9 mouse cellular contexts compared by ENCODE assay signal in genomic region chr9:122922936-122923381, GRCm38 (mm10). TPM values are rescaled to one million over a fixed set of nuclear protein-coding genes. Genes with fewer than 3 reads are reported as not detected.
DNase-seq lines count a peak whose midpoint lies in the region; ATAC-seq and TF ChIP-seq lines count a peak whose summit lies in the region.
"Had no signal": no experiment of that assay in that cellular context is flagged by ENCODE, and none has a peak within 500 bp of the region (broad histone marks: within the 10 kb centered on the region; RNA-seq: fewer than 3 reads in every experiment).

TSS of gene Zfp105 (plus strand) at chr9:122923072.

- peak within 1 kb of the TSS; percentile 59 for H3K4me2 ChIP-seq in embryonic facial prominence, embryonic 12.5 days (replicated peaks)

- no peak for TF ChIP-seq CTCF in brain, embryonic 14.5 days (IDR thresholded peaks at IDR 0.05; ENCODE audit: borderline replicate concordance, extremely low read depth, insufficient read depth, insufficient read length)

- DNase-seq in brain, embryonic 14.5 days (ENCODE audit: low read depth), result peak; percentile 96
- DNase-seq in heart, adult 18-20 months, result peak; percentile 62 to 67
- peak; percentile 58 for DNase-seq in kidney, adult 11 months
- peak; percentile 68 to 74 for DNase-seq in left cerebral cortex, postnatal 36 days (ENCODE audit: low spot score in 2 of 2)
- peak; percentile 33 to 60 for DNase-seq in right cerebral cortex, postnatal 36 days (ENCODE audit: low spot score in 2 of 2)

- peaks cover 5% of the 10 kb centered on the region; the same call in 1 of the 2 replicates for H3K4me1 ChIP-seq in embryonic facial prominence, embryonic 12.5 days

- H3K9ac ChIP-seq in embryonic facial prominence, embryonic 12.5 days, result peak within 1 kb of the TSS; percentile 92

- peak within 1 kb of the TSS; percentile 72 for H3K27ac ChIP-seq in embryonic facial prominence, embryonic 12.5 days

- under 1% methylated on average over 43 of the region's 43 CpGs for WGBS in embryonic facial prominence, embryonic 12.5 days

- H3K4me3 ChIP-seq in embryonic facial prominence, embryonic 12.5 days, result peak within 1 kb of the TSS; percentile 76
- H3K4me3 ChIP-seq: myocyte had no signal

- intact Hi-C loops in left cerebral cortex, postnatal 36 days (cut with DNase I), result no loop called here

- TF ChIP-seq POLR2A in brain, embryonic 14.5 days (IDR thresholded peaks at IDR 0.05; ENCODE audit: borderline replicate concordance, extremely low read depth, insufficient read depth, insufficient read length, poor library complexity, severe bottlenecking), result no peak; the same call in none of the 2 replicates

- H3K9me3 ChIP-seq in embryonic facial prominence, embryonic 12.5 days, result no peaks in the 10 kb centered on the region

- peak; percentile 95 for ATAC-seq in embryonic facial prominence, embryonic 12.5 days (ENCODE audit: insufficient number of reproducible peaks, insufficient read depth, low FRiP score, low TSS enrichment)
- peak; percentile 59 for ATAC-seq in megakaryocyte-erythroid progenitor cell, adult 5-6 weeks (replicated peaks; ENCODE audit: low FRiP score, low TSS enrichment, poor library complexity, severe bottlenecking)
- no peak for ATAC-seq in inflammation-experienced regulatory T-cells, adult 6 months

- H3K27me3 ChIP-seq in embryonic facial prominence, embryonic 12.5 days, result peaks cover 3% of the 10 kb centered on the region; the same call in 1 of the 2 replicates

- H3K36me3 ChIP-seq in embryonic facial prominence, embryonic 12.5 days, result peaks cover 33% of the 10 kb centered on the region

RNA-seq across cellular contexts. Expression of gene Zfp105, which starts in this region (rescaled TPM):
- polyA plus RNA-seq in brain, embryonic 14.5 days (2012; rRNA removed), result 12.4 and 13.1 TPM in 2 replicates
- polyA plus RNA-seq in embryonic facial prominence, embryonic 12.5 days (2016; fragmentation: Nextera tagmentation; extraction: Ambion mirVana), result 29.0 and 30.8 TPM in 2 replicates
- 1 to 10 TPM; 1.0 to 1.1 TPM for total RNA-seq in heart, adult 18-20 months (2021)
- total RNA-seq in left cerebral cortex, postnatal 36 days (2021), result 1 to 10 TPM; 7.2 to 8.7 TPM
- not detected in 2 replicates for total RNA-seq in megakaryocyte-erythroid progenitor cell, adult 5-6 weeks (2014; fragmentation: Nextera tagmentation)
- not detected in 2 replicates for total RNA-seq in megakaryocyte-erythroid progenitor cell, adult 5-6 weeks (2017)
- polyA plus RNA-seq in inflammation-experienced regulatory T-cells, adult 6 months (2017; shearing (Covaris generic)), result not detected
- polyA plus RNA-seq: myocyte had no signal

Comparison
In these comparisons a context has a peak if more than half of its experiments do, and no peak if none do; other contexts are left out.
1. RNA of gene Zfp105 (polyA plus RNA-seq): 29.0 to 30.8 TPM in embryonic facial prominence, embryonic 12.5 days and 12.4 to 13.1 TPM in brain, embryonic 14.5 days; not detected in inflammation-experienced regulatory T-cells, adult 6 months; every median in the first group is over 10 times any median in the second.
2. Peak in ATAC-seq in megakaryocyte-erythroid progenitor cell, adult 5-6 weeks; RNA of the gene not detected or under 1 TPM.
3. Peak in every context shown above with its lines, with median percentiles within 50 percentile points of each other: DNase-seq.